Mouse (Mus musculus) liver, postnatal 0 days (tissue): ENCODE results near the gene Cdh10.

Experiments
- CTCF ChIP-seq: sonication (generic); IDR thresholded peaks from 2 replicates; pipeline ENCODE4 v1.5.1; 2016; ENCODE audit warnings: antibody characterized with exemption, low read depth
- EP300 ChIP-seq: IDR thresholded peaks from 2 replicates; pipeline ENCODE4 v1.6.1; 2016; ENCODE audit warnings: antibody characterized with exemption, low read depth, mild to moderate bottlenecking

DNA sequence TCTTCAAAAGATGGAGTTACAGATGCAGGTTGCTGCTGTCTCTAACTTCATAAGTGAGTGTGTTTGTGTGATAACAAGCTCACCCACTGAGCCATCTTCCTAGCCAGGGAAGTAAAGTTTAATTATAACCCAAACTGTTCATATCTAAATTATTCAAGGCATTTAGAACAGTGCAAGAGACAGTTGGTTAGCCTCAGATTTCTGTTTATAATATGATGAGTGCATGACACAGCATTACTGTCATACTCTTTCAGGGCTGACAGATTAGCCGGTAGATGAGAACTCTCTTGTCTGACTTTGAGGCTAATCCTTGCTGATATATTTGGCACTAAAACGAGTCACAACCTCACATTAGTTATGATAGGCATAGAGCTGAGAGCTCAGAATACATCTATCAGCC, 70.2 kb downstream of the Cdh10 start:
- TF ChIP-seq CTCF, result no peak
- TF ChIP-seq EP300, result no peak
